Mouse (Mus musculus) midbrain, postnatal 0 days (tissue): ENCODE data around the gene Car10. TPM values are rescaled to one million over a fixed set of nuclear protein-coding genes. Genes with fewer than 3 reads are reported as not detected.

Experiments
- ATAC-seq: fragments of 200-750 bp; cut with Nextera tagmentation; 2 replicates; pipeline ENCODE4 v1.8.0; 2017; ENCODE audit warnings: moderate number of reproducible peaks, mild to moderate bottlenecking, moderate TSS enrichment, moderate library complexity; ENCODE audit not compliant: low FRiP score
- DNase-seq: peaks from one replicate; pipeline ENCODE4 v3.0.0-alpha.2; 2015; ENCODE audit warnings: low spot score
- H3K27ac ChIP-seq: fragments of 300-500 bp; sonication (generic); 2 replicates; pipeline ENCODE4 v1.5.1; 2014; ENCODE audit warnings: low read depth, mild to moderate bottlenecking, low read length, mixed read lengths
- H3K27me3 ChIP-seq: fragments of 300-500 bp; sonication (generic); 2 replicates; pipeline ENCODE4 v1.6.1; 2014; ENCODE audit warnings: low read length, control low read depth, mixed read lengths; ENCODE audit not compliant: insufficient read depth
- H3K36me3 ChIP-seq: fragments of 300-500 bp; sonication (generic); 2 replicates; pipeline ENCODE4 v1.6.1; 2014; ENCODE audit warnings: low read length, control low read depth, mixed read lengths; ENCODE audit not compliant: insufficient read depth
- H3K4me1 ChIP-seq: fragments of 300-500 bp; sonication (generic); 2 replicates; pipeline ENCODE4 v1.6.1; 2014; ENCODE audit warnings: mild to moderate bottlenecking, control low read depth, antibody characterized with exemption, low read length, mixed read lengths; ENCODE audit not compliant: insufficient read depth
- H3K4me2 ChIP-seq: fragments of 300-500 bp; sonication (generic); 2 replicates; pipeline ENCODE4 v1.6.1; 2014; ENCODE audit warnings: low read depth, mild to moderate bottlenecking, low read length, mixed read lengths; ENCODE audit not compliant: poor library complexity, severe bottlenecking
- H3K4me3 ChIP-seq: fragments of 300-500 bp; sonication (generic); 2 replicates; pipeline ENCODE4 v1.5.1; 2014; ENCODE audit warnings: low read depth, mild to moderate bottlenecking, low read length, moderate library complexity
- H3K9ac ChIP-seq: fragments of 300-500 bp; sonication (generic); replicated peaks from 2 replicates; pipeline ENCODE4 v1.6.1; 2014; ENCODE audit warnings: mild to moderate bottlenecking, low read length, moderate library complexity, mixed read lengths; ENCODE audit not compliant: poor library complexity, severe bottlenecking
- H3K9me3 ChIP-seq: fragments of 300-500 bp; sonication (generic); 2 replicates; pipeline ENCODE4 v1.6.1; 2016; ENCODE audit warnings: low read length, control low read depth
- CTCF ChIP-seq: IDR thresholded peaks from 2 replicates; pipeline ENCODE4 v1.5.1; 2016; ENCODE audit warnings: antibody characterized with exemption, mild to moderate bottlenecking
- WGBS: fragments of 180-500 bp; shearing (Covaris S2); extraction: QIAGEN DNeasy Blood & Tissue Kit; methylation state at CpG from one replicate; pipeline ENCODE4 v1.1.7; 2014; 5-methylcytosine and 5-hydroxymethylcytosine counted together
- polyA plus RNA-seq: library from polyadenylated mRNA; unstranded; fragments of >200 nt; fragmentation: Nextera tagmentation; extraction: Ambion mirVana; gene quantifications from 2 replicates; pipeline ENCODE4 v1.2.1, GENCODE M21; 2015
- total RNA-seq: library from RNA; depleted of rRNA; stranded (reverse); fragments of >200 nt; gene quantifications from 2 replicates; pipeline ENCODE4 v1.2.3, GENCODE M21; 2014

The Car10 gene
- total and polyA plus RNA-seq, 2 experiments from 2014 or later = 62.8 to 69.6 TPM

DNA sequence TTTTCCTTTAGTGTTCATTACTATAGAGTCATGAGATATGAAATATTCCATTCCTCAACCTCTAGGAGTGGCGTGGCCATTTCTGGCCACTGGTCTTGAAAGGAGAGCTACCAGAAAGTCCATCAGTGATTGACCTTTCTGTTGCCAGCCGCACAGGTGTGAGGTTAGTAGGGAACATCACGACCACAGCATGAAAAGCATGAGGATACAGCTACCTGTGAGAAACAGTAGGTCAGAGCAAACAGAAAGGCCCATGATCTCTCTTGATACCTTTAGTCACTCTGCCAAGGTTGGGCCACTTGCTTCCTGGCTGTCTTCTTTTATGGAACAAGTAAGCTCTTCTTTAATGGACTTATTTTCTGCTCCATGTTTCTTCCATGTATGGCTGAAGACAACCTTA is 246.1 kb downstream of the Car10 start:
- H3K27ac ChIP-seq = no peak overlapping the region
- no peak overlapping the region for H3K4me2 ChIP-seq
- TF ChIP-seq CTCF = no peak
- H3K9me3 ChIP-seq = no peaks in the 10 kb centered on the region
- no peaks in the 10 kb centered on the region for H3K4me1 ChIP-seq
- no peaks in the 10 kb centered on the region for H3K27me3 ChIP-seq
- DNase-seq = no peak
- no peak overlapping the region for H3K4me3 ChIP-seq
- WGBS = 89% methylated on average over 3 of the region's 3 CpGs
- H3K9ac ChIP-seq = no peak overlapping the region
- no peak for ATAC-seq
- no peaks in the 10 kb centered on the region for H3K36me3 ChIP-seq

- no peaks in the 10 kb centered on the region for H3K4me1 ChIP-seq
- no peaks in the 10 kb centered on the region for H3K9me3 ChIP-seq
- no peak overlapping the region for H3K4me3 ChIP-seq
- no peak for TF ChIP-seq CTCF
- H3K9ac ChIP-seq = no peak overlapping the region
- WGBS = 75% methylated on average over 3 of the region's 3 CpGs
- no peaks in the 10 kb centered on the region for H3K27me3 ChIP-seq
- DNase-seq (peak; percentile 62), ATAC-seq (no peak)
- no peaks in the 10 kb centered on the region for H3K36me3 ChIP-seq
- no peak overlapping the region for H3K4me2 ChIP-seq
- H3K27ac ChIP-seq = no peak overlapping the region
Measured at GRCm38 (mm10) chr11:93344869-93345268, 247.0 kb downstream of the Car10 start.

DNA sequence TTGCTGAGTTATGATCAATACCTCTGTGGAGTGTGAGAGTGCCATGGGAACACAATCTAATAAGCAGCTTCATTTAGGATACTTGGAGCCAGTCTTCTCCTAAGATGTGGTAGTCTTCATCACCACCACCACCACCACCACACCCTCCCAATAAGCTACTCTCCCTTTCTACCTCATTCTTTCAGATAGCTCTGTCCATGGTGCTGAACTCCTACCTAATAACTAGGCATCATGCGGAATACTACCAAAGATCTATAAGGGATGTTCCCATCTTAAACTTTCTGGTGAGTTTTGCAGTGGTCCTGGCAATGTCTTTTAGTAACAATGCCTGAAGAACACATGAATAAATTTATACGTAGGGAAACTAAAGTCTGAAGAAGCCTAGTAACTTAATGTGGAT is 263.7 kb downstream of the Car10 start:
- H3K4me1 ChIP-seq = no peaks in the 10 kb centered on the region
- no peak overlapping the region for H3K27ac ChIP-seq
- H3K4me2 ChIP-seq = no peak overlapping the region
- no peak overlapping the region for H3K4me3 ChIP-seq
- DNase-seq (no peak), ATAC-seq (no peak)
- no peaks in the 10 kb centered on the region for H3K9me3 ChIP-seq
- 74% methylated on average over 2 of the region's 2 CpGs for WGBS
- H3K9ac ChIP-seq = no peak overlapping the region
- no peaks in the 10 kb centered on the region for H3K36me3 ChIP-seq
- no peaks in the 10 kb centered on the region for H3K27me3 ChIP-seq
- TF ChIP-seq CTCF = no peak

- no peak overlapping the region for H3K9ac ChIP-seq
- no peaks in the 10 kb centered on the region for H3K9me3 ChIP-seq
- no peak overlapping the region for H3K27ac ChIP-seq
- no peak overlapping the region for H3K4me3 ChIP-seq
- H3K27me3 ChIP-seq = no peaks in the 10 kb centered on the region
- DNase-seq (no peak), ATAC-seq (no peak)
- H3K4me1 ChIP-seq = no peaks in the 10 kb centered on the region
- H3K36me3 ChIP-seq = no peaks in the 10 kb centered on the region
- no peak for TF ChIP-seq CTCF
- H3K4me2 ChIP-seq = no peak overlapping the region
Measured at GRCm38 (mm10) chr11:93364171-93364570, 266.3 kb downstream of the Car10 start.

DNA sequence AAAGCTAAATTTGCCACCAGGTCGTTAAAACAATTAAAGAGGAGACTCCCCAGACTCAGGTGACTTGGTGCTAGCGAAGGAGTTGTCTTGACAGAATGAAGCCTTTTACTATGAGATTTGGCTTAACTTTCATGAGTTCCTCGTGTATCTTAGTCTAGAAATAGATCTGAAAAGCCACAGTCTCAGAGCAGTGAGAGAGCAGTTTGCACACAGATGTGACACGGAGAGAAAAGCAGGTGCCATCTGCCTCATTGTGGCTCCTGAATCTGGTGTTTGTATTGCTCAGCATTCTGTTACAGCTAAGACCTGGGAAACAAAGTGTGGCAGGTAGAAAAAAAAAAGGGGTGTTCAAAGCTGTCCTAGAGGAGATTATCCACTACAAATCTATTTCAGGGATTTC is 269.4 kb downstream of the Car10 start:
- DNase-seq (no peak), ATAC-seq (no peak)
- H3K9me3 ChIP-seq = no peaks in the 10 kb centered on the region
- H3K4me1 ChIP-seq = no peaks in the 10 kb centered on the region
- H3K36me3 ChIP-seq = no peaks in the 10 kb centered on the region
- H3K9ac ChIP-seq = no peak overlapping the region
- H3K4me3 ChIP-seq = no peak overlapping the region
- H3K4me2 ChIP-seq = no peak overlapping the region
- WGBS = 40% methylated on average over 4 of the region's 4 CpGs
- H3K27me3 ChIP-seq = no peaks in the 10 kb centered on the region
- no peak overlapping the region for H3K27ac ChIP-seq
- no peak for TF ChIP-seq CTCF

DNA sequence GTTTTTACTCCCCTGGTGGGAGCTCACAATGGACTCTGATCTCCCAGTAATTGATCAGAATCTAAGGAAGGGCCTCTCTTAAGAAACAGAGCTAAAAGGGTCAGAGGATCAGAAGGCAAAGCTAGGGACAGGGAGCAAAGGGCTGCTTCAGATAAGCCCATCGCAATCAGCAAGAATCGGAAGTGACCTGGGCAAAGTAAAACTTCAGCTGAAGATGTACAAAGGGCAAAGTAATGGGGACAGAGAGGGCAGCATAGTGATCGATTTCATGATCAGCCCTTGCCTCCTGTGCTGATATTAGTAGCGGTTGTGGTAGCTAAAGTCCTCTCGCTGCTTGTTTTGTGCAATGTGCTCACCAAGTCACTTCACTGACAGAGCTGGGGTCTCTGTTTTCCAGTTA is 269.9 kb downstream of the Car10 start:
- no peaks in the 10 kb centered on the region for H3K9me3 ChIP-seq
- no peaks in the 10 kb centered on the region for H3K36me3 ChIP-seq
- no peak for TF ChIP-seq CTCF
- no peak overlapping the region for H3K4me2 ChIP-seq
- H3K4me1 ChIP-seq = no peaks in the 10 kb centered on the region
- H3K4me3 ChIP-seq = no peak overlapping the region
- no peak overlapping the region for H3K27ac ChIP-seq
- no peak for DNase-seq
- WGBS = 47% methylated on average over 5 of the region's 5 CpGs
- no peak for ATAC-seq
- H3K27me3 ChIP-seq = no peaks in the 10 kb centered on the region
- H3K9ac ChIP-seq = no peak overlapping the region
